Mouse (Mus musculus) embryonic fibroblast, embryonic 13.5 days (primary cell): ENCODE data around the gene Gpt2.

Experiments used
- CTCF ChIP-seq: IDR thresholded peaks from 2 replicates; pipeline ENCODE4 v1.5.1; 2011; ENCODE audit warnings: mild to moderate bottlenecking, control low read depth, low read length, moderate library complexity, borderline replicate concordance; ENCODE audit not compliant: insufficient read depth
- POLR2A ChIP-seq: IDR thresholded peaks from 2 replicates; pipeline ENCODE4 v1.6.1; 2011; ENCODE audit warnings: low read depth, mild to moderate bottlenecking, control low read depth, low read length, moderate library complexity

DNA sequence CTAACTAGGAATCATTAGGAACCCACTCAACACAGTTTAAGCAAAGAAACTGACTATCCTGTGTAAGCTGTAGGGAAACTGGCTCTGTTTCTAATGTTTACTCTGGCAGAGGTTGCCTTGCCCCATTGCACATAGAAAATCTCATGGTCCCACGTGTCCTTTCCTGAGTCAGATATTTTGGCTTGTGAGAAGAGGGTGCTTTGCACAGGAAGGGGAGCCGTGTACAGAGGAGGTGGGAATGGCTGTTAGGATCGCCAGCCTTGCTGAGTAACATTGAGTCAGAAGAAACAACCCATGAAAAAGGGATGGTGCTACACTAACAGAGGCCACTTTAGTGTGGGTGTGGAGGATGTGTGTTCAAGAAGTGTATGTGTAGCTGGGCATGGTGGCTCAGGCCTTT, 36.6 kb downstream of the Gpt2 start:
- TF ChIP-seq POLR2A (no peak), CTCF (no peak)
